Mouse (Mus musculus): ENCODE measurements around the gene Fxyd2.

- TF ChIP-seq CTCF (IDR thresholded peaks at IDR 0.05; ENCODE audit: control insufficient read depth, insufficient read depth, low read length) (no peak), POLR2A (IDR thresholded peaks at IDR 0.05; ENCODE audit: borderline replicate concordance, control insufficient read depth, low read depth, low read length) (no peak)
Measured at GRCm38 (mm10) chr9:45370616-45371336, 28.7 kb upstream of the Fxyd2 start.

All from bone marrow, adult 2 months (tissue).